Mouse (Mus musculus): ENCODE results near the gene Stbd1.

- TF ChIP-seq CTCF (IDR thresholded peaks at IDR 0.05; ENCODE audit: insufficient read depth, low read length) (no peak), POLR2A (IDR thresholded peaks at IDR 0.05; ENCODE audit: borderline replicate concordance, extremely low read depth, low read depth, low read length) (no peak)
Measured at GRCm38 (mm10) chr5:92633526-92633925, 30.7 kb downstream of the Stbd1 start.

Measured in lung, adult 2 months (tissue).